Mouse (Mus musculus): ENCODE data around the gene Krt28. TPM values are rescaled to one million over a fixed set of nuclear protein-coding genes. Genes with fewer than 3 reads are reported as not detected.

The Krt28 gene
- not detected for total RNA-seq (2021)

DNA sequence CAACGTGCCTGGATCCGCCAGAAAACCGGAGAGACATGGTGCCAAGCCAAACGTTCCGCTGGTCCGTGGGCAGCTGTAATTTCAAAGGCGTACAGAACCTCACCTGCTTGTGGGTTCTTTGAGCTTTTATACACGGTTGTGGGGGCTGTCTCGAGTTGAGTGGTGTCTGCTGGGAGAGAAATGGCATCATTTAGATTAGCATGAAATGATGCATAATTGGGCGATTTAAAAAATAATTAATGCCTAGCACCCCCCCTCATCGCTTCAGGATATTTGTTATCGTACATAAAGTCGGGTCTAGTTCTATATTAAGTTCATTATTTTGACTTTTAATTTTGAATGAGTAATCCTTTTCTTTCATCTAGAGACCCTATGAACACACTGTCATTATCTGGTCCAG lies at the start of gene Krt28:
Gene Krt28 (minus strand): TSS at position 101 of the 400 bp plus-strand sequence.
- DNase-seq, result no peak
- intact Hi-C loops (cut with DNase I), result no loop called here

DNA sequence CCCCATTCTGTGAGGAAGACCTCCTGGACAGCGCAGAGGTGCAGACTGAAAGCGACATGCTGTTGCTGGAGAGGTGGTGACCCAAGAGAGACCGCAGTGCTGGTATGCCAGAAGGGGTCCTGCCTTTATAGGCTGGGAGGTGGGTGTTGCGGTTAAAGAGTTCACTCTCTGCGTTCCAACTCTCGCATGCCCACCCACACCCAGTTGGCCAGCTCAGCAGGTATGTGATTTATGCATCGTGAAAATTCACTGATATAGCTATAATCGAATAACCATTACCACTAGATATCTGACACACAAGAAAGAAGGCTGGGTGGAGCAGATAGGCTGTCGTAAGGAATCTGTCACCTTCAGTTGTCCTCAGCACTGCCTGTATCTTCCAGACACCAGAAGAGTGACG lies 47.5 kb upstream of the Krt28 start, which contains the start of gene Krt12:
Gene Krt12 (minus strand): TSS at position 101 of the 400 bp plus-strand sequence.
- intact Hi-C loops (cut with DNase I), result no loop called here
- no peak for DNase-seq

DNA sequence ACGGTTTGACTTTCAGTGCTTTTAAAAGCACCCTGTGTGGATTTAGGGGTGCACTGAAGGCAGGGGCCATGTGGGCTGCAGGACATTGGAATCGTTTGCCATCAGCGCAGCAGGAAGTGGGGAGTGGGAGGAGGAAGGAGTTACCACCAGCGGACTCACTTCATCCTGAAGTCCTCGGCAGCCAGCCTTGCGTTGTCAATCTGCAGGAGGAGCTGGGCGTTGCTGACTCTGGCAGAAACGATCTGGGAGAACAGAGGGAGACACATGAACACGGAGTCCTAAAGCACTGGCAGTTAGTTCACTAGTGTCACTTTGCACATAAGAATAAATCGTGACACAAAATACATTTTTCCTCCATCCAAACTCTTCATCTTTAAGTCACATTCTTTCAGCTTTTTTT lies 45.9 kb upstream of the Krt28 start:
- no peak for DNase-seq
- intact Hi-C loops (cut with DNase I), result no loop called here

DNA sequence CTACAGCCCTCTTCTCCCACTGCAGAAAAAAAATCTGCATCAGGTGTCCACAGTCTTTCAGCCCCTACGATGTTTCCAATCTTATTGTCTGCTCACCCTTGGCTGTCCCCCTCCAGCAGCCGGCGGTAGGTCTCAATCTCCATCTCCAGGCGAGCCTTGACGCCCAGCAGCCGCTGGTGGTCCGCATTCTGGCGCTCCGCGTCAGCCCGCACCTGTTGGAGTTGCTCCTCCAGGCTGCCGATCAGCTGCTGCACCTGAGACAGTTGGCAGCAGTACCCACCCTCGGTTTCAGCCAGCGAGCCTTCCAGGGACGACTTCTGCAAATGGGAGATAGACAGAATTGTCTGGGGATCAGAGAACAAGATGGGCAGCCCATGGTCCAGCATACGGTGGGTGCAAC lies 43.1 kb upstream of the Krt28 start:
- intact Hi-C loops (cut with DNase I), result no loop called here

DNA sequence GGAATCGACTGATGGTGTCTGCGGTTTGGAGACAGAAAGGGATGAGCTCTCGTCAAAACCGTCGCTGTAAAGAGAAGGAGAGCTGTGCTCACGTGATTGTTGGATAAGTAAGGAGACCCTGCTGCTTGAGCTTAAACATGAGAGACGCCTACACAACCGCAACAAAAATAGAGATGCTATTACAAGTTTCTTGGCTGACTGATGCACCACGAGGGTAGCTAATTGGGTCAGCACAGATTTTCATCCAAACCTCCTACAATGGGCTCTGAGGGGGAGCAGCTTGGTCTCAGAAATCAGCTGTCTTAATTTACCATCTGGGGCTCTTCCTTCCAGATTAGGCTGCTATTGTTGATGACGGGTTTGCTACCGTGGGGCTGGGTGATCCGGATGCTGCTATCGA lies 42.2 kb upstream of the Krt28 start:
- intact Hi-C loops (cut with DNase I), result no loop called here

More for the DNA sequence above, 43.1 kb upstream of the Krt28 start:
- peak; percentile 14 for DNase-seq

DNA sequence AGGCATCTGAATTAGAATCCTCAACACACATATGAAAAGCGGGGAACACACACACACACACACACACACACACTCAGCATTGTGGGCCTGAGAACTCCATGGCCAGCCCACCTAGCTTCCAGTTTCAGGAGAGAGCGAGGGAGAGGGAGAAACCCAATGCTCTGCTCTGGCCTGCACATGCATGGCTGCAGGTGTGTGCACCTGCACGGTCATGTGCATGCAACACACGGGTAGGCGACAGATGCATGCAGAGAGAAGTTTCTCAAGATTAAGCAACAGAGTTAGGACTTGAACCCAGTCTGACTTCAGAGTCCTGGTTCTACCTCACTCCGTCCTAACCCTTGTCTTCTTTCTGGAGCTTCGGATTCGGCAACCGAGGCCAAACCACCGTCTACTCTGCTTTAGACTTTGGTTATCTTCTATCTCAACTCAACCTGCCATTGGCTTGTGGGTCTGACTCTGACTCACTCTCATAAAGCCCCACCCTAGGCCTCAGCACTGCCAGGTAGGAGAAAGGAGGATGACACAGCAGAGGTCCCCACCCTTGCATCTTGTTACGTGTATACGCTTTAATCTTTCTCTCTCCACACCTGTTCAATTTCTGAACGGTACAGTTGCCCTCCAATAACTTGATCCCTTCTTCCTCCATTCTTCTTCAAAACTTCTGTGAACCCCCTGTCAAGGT lies 39.9 kb upstream of the Krt28 start:
- DNase-seq, result no peak
- intact Hi-C loops (cut with DNase I), result loop anchor here (2.0 kb wide), 1 partner anchor 48 kb away; no protein-coding TSS in a partner anchor

More for the DNA sequence above, 42.2 kb upstream of the Krt28 start:
- DNase-seq, result no peak

DNA sequence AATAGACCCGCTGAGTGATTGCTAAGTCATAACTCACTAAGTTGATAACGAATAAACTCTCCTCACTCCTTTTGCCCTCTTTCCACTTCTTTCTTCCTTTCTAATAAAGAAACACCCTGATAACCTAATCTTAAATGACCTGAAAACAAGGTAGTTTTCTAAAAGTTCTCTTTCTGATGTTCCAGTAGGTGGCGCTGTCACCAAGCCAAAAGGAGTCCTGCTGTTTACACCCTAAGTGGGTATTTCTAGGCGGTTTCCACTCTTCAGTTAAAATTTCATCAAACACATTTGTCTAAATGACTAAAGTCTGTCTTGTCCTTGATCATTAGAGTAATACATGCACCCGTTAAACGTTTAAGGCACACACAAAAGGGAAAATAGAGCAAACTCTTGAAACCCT lies 38.5 kb upstream of the Krt28 start:
- DNase-seq, result peak; percentile 35
- intact Hi-C loops (cut with DNase I), result no loop called here

DNA sequence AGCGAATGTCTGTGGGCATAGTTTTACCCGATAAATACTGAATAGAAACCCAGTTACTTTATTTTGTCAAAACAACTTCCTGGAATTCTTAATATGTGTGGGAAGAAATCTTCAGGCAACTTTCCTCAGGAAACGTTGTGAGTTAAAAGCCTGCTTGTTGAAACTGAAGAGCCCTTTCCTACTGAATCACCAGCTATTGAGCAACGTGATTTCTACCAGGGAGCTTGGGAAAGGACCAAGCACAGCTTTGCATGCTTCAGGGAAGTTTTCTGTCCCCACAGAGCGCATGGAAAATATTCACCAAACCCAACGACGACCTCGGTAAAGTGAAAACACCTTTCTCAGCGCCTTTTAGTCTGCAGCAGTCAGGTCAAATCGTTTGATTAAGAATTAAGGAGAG lies 31.5 kb upstream of the Krt28 start:
- intact Hi-C loops (cut with DNase I), result no loop called here
- DNase-seq, result no peak

DNA sequence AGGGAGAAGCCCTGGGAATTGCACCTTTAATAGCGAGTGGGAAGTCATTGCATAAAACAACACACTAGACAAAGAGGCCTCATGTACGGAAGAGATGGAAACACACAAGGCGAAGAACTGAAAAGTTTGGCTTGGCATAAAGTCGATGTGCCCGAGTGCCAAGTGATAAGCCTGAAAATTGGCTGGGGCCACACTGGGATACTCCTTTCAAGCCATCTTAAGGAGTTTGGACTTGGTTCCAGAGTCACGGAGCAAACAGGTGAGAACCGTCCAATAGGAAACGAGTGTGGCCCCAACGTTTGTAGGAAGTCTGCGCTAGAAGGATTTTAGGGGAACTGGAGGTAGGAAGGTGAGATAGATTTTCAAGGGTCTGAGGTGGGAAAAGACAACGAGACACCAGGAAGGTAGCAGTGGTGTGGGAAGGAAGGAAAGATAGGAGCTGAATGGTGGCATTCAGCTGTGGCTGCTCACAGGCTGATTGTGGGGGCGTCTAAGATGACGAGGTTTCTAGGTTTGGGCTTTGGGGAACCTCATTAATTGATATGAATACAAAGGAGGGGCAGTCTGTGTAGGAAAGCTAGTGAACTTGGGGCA lies 25.4 kb upstream of the Krt28 start:
- intact Hi-C loops (cut with DNase I), result no loop called here
- no peak for DNase-seq

DNA sequence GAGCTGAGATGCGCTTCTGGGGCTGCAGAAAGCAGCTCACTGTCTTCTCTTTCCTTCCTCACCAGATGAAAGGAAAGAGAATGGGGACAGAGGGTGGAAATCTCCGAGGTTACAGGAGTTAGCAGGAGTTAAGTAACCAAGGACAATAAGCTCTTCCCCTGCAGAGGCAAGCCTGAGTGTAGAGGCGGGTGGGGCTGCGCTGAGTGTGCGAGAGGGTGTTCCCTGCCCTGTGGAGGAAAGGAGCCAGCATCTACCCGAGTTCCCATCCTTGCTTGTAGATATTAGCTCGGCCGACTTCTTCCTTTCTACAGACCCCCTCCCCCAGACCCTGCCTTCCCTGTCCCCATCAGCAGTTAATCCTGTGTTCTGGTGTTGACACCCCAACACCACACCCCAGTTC lies 24.1 kb upstream of the Krt28 start:
- intact Hi-C loops (cut with DNase I), result no loop called here
- no peak for DNase-seq

DNA sequence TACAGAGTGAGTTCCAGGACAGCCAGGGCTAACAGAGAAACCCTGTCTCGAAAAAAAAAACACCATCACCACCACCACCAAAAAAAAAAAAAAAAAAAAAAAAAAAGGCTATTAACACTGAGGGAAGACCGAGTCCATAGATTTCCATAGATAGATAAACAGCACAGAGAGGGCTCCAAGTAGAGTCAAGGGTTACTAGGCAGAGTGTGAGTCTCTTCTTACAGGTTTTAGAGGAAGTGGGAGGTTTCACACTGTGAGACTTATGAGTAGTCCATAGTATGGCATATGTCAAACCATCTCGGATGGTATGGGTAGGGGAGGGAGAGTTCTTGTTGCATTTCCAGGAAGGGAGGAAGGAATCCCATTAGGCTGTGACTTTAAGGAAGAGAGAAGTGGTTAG lies 23.4 kb upstream of the Krt28 start:
- intact Hi-C loops (cut with DNase I), result no loop called here
- DNase-seq, result no peak

DNA sequence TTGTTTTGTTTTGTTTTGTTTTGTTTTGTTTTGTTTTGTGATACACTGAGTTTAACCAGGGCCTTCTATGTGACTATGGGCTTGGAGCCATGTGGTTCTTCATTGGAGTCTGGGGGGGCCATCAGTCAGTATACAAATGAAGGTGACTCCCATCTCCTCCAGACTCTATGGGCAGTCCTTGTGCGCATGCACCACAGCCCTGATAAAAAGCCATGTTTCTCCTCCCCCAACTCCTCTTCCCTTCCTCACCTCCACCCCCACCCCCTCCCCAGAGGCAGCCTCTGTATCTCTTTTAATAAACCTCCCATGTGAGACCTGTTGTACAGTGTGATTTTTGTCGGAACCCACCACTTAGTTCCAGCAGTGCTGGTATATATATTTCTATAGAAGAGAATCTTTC lies 22.0 kb upstream of the Krt28 start:
- intact Hi-C loops (cut with DNase I), result no loop called here
- no peak for DNase-seq

DNA sequence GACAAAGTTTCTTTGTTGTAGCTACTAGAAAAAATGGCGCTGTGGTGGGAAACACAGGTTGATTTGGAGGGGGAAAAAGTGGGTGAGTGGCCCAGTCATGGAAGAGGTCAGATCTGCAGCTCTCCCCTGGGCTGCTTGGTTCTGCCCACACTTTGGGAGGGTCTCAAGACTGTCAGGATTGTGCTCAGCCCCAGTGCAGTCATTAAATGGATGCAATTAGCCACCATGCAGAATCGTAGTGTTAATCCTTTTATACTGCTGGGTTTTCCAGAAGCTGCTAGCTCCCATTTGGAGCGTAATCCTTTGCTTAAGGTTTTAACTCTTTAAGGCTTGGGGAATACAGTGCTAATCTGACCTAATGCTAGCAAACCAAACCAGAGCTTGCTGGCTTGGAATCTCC lies 21.3 kb upstream of the Krt28 start:
- intact Hi-C loops (cut with DNase I), result no loop called here
- no peak for DNase-seq

DNA sequence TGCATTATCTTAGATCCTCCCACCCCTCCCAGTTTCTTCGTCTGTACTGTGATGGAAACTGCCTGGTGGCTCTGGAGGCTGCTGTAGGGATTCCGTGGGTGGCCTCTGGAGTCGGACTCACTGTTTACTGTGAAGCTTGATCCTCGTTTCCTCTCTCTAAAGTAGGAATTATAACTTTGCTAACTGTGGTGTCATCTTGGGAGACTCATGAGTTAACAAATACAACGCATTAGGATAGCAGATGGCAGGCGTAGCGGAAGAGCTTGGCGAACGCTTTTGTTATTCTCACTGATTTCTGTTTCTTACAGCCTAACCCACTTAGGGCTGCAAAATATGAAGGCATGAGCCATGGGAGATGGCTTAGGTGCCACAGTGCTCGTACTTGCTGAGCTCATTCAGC lies 17.8 kb upstream of the Krt28 start:
- intact Hi-C loops (cut with DNase I), result no loop called here
- no peak for DNase-seq

DNA sequence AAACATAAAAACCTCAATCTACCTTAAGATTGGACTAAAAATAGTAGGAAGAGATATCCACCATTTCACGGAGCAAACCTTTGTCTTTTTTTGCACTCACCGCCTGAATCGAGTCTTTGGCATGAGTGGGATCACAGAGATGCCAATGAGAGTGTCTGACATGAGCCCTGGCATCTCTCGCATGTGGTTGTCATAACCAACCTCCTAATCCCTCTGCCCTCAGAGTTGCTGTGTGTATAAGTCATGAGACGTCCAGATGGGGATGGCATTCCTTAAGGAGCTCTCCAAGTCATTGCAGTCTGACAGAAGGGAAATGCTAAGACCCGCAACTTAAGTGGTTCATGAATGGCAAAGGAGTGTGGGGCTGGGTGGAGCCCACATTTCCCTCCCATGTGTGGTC lies 16.7 kb upstream of the Krt28 start:
- no peak for DNase-seq
- intact Hi-C loops (cut with DNase I), result no loop called here

DNA sequence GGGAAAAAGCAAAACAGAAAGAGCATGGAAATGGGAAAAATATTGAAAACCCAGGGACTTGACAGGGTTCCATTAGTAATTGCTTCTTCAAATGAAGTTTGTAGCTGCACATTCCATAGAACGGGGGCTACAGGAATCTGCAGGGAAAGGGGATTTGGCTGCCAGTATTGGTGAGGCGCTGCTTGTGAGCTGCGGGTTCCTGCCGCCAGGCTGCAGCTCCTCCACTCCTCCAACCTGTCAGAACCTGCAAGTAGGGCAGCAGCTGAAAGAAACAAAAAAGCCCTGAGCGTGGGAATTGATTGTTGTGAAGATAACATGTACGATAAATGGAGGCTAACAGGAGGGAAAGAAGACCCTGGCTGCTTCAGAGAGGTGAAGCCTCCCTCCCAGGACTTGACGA lies 16.2 kb upstream of the Krt28 start:
- intact Hi-C loops (cut with DNase I), result no loop called here
- no peak for DNase-seq

DNA sequence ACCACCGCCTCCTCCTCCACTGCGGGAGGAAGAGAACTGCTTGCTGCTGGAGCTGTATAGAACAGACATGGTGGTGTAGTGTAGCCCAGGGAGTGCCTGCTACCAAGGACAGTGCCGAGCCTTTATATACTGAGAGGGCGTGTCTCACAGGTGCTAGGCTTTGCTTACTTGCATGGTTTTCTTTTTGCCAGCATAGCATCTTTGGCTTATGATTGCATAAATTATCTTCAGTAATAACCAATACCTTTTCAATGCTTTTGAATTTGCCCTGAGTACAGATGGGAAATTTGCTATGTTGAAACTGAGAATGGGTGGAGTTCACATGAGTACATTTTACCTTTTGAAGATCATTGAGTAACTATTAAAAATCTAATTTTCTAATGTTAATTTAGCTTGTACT lies 14.6 kb upstream of the Krt28 start, which contains the start of gene Krt10:
Gene Krt10 (minus strand): TSS at position 101 of the 400 bp plus-strand sequence.
- intact Hi-C loops (cut with DNase I), result no loop called here
- no peak for DNase-seq

DNA sequence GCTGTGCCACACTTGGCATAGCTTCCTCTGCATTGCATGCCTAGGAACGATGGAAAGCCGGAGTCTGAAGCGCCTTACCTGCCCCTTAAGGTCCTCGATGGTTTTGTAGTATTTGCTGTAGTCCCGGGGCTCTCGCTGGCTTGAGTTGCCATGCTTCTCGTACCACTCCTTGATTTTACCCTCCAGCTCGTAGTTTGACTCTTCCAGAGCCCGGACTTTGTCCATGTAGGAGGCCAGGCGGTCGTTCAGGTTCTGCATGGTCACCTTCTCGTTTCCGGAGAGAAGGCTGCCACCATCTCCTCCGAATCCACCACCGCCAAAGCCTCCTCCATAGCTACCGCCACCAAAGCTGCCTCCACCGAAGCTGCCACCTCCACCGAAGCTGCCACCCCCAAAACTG lies 14.0 kb upstream of the Krt28 start:
- no peak for DNase-seq
- intact Hi-C loops (cut with DNase I), result no loop called here

DNA sequence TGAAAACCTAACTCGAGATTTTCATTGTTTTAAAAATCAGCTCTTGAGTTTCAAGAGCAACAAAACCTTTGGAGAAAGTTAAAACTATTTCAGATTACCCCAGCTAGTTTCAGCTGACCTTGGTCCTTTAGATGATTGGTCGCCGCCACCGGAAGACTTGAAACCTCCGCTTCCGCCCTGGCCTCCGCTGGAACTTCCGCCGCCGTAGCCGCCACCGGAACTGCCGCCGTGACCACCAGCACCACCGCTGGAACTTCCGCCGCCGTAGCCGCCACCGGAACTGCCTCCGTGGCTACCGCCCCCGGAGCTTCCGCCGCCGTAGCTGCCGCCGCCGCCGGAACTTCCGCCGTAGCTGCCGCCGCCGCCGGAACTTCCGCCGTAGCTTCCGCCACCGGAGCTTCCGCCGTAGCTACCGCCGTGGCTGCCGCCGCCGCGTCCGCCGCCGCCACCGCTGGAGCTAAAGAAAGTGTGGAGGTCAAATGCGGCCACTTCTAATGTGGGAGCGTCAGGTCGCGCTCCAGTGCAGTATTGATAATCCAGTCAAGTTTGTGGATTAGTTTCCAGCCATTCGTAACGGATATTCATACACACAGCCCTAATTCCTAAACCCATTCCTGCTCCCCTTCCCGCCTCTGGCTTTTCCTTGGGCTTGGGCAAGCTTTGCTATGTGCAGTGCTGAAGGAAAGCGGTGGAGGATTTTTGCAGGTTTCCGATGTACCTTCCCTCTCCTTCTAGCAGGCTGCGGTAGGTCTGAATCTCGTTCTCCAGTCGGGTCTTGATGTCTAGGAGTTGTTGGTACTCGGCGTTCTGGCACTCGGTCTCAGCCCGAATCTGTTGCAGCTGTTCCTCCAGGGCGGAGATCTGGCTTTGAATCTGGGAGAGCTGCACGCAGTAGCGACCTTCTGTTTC lies 11.4 kb upstream of the Krt28 start:
- intact Hi-C loops (cut with DNase I), result no loop called here
- DNase-seq, result peak; percentile 90

DNA sequence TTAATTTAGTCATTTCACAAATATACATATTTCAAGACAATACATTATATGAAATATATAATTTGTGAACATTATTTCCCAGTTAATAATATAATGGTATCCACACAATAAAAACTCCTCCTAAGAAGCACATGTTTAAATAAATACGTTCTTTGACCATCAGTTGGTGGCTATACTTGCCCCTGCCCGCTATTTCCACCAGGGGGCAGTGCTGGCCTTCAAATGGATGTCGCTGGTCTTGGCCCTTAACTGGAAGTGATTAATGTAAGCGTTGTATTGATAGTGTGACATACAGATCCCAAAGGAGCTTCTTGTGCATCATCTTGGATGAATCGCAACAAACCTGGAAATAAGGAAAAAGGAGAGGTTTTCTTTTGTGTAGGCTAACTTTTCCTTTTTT lies 4.9 kb upstream of the Krt28 start:
- intact Hi-C loops (cut with DNase I), result no loop called here
- peak; percentile 77 for DNase-seq

DNA sequence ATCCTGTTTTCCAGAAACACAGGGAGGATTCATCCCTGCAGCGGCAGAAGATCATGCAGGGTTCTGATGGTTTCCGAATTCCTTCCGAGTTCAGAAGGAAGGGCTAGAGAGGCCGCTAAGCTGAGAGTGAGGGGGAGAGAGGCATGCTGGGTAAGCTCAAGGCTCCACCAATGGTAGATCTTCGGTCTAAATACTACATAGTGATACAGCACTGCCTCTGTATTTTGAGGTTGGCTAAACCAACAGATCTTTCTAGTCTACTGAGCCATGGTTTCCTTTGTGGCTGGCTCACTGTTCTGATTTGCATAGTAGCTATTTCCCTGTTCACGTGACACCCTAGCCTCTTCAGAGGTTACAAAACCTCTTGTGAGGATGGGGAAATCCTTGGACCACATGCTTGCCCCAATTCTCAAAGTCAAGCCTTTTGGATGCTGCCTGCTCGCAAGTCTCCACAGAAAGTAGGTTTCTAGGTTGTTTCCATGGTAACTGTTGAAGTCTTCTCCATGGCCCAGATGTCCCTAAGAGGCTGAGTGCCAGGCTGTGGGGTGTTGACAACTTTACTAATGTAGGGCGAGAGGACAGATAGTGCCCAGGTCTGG lies 4.8 kb downstream of the Krt28 start:
- intact Hi-C loops (cut with DNase I), result no loop called here
- peak; percentile 18 for DNase-seq

Measured in left cerebral cortex, postnatal 4 days (tissue).